Mouse (Mus musculus) megakaryocyte progenitor cell, adult 5-6 weeks (primary cell): Measurements from ENCODE around the gene Olfr116. TPM values are rescaled to one million over a fixed set of nuclear protein-coding genes. Genes with fewer than 3 reads are reported as not detected.

Experiments used
- ATAC-seq: replicated peaks from 2 replicates; pipeline ENCODE4 v1.8.0; 2016; ENCODE audit warnings: mild to moderate bottlenecking, moderate TSS enrichment, inconsistent platforms; ENCODE audit not compliant: poor library complexity
- total RNA-seq, 2 experiments: library from RNA; stranded (forward) in 1 of 2; stranded (reverse) in 1 of 2; fragments of 157-497, 149-512 nt in 1 of 2; fragments of 200-1000 nt in 1 of 2; gene quantifications; 2 replicates each; pipeline versions ENCODE4 v1.2.3 to v1.2.4; 2015 to 2017

The Olfr116 gene
- total RNA-seq (2015) (not detected in 2 replicates), total RNA-seq (2017) (not detected in 2 replicates)

DNA sequence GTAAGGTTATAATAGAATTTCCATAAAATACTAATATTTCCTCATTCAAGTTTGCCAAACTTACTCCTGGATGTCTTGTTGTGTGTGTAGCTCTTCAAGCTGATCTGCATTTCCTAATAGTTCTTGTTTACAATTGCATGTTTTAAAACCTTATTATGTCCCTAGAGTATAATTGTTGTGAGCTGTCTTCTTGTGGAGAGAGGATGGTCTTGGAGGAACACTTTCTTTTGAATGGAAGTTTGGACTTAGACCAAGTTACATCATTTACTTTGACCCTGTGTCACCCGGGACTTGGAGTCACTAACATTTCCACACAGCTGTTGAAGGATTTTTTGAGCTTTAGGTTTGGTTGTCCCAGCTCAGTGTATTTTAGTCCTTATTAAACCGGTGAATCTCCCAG, at the start of gene Olfr116, which contains the start of gene Olfr115:
Gene Olfr116, minus strand, starts transcription at position 191 of the 400 bp plus-strand sequence.
Gene Olfr115, minus strand, starts transcription at position 101 of the 400 bp plus-strand sequence.
- ATAC-seq: no peak

DNA sequence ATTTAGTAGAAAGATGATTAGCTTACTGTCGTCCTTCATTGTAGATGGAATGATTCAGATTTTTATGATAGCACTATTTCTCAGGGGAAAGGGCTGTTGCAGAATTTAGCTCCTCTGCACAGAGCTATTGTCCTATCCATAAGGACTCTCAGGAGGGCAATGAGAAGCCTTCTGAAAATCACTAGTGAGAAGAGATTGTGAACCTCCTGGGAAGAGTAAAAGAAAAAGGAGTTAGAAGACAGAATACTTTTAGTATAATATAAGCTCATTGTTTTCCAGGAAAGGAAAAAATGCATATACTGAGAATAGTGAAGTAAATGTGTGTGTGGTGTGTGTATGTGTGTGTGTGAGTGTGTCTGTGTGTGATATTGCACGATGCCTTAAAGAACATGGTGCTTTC, 39.7 kb upstream of the Olfr116 start, which contains the start of gene Olfr118:
Gene Olfr118, plus strand, starts transcription at position 301 of the 400 bp plus-strand sequence.
- no peak for ATAC-seq

DNA sequence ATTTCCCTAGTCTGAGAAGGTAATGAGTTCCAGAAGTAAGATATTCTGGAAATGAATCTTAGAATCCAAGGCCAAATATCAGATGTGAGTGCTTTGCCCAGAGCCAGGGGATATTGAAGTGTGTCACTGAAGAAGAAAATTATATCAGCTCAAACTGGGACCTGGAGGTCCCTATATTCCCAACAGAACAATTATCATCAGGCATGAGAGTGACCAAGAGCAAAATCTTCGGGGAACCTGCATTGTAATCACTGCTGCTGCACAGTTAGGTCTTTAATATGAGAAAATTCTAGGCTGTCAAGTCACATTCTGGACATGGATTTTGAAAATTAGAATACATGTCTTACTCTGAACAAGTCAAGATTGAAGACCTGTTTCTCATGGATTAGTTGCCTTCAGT, 36.7 kb upstream of the Olfr116 start, which contains the start of gene Olfr117:
Gene Olfr117, minus strand, starts transcription at position 101 of the 400 bp plus-strand sequence.
- ATAC-seq: no peak

DNA sequence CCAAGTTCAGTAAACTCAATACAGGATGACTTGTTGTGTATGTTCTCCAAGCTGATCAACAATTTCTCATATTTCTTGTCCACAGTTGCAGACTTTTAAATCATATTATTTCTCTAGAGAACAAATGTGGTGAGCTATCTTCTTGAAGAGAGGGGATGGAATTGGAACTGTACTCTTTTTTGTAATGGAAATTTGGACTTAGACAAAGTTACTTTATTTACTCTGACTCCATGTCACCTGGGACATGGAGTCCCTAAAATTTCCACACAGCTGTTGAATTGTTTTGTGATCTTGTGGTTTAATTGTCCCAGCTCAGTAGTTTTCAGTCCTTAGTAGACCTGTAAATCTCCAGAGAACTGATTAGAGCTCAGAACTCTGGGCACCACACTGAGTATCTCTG, 34.4 kb downstream of the Olfr116 start, which contains the start of gene Olfr114:
Gene Olfr114, minus strand, starts transcription at position 101 of the 400 bp plus-strand sequence.
- no peak for ATAC-seq

DNA sequence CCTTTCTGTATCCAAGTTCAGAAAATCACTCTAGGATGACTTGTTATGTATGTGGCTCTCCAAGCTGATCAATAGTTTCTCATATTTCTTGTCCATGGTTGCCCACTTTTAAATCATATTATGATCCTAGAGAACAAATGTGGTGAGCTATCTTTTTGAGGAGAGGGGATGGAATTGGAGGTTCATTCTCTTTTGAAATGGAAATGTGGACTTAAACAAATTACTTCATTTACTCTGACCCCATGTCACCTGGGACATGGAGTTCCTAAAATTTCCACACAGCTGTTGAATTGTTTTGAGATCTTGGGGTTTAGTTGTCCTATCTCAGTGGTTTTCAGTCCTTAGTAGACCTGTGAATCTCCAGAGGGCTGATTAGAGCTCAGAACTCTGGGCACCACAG, 49.4 kb downstream of the Olfr116 start, which contains the start of gene Olfr113:
Gene Olfr113, minus strand, starts transcription at position 101 of the 400 bp plus-strand sequence.
- no peak for ATAC-seq

Other genes starting within 250 kb of the Olfr116 start
- not detected in 2 replicates for gene Olfr105-ps, start 248.2 kb downstream of the Olfr116 start, total RNA-seq (2015)
- not detected in 2 replicates for gene Olfr105-ps, start 248.2 kb downstream of the Olfr116 start, total RNA-seq (2017)
- gene Olfr106-ps, start 236.8 kb downstream of the Olfr116 start, total RNA-seq (2015): not detected in 2 replicates
- gene Olfr106-ps, start 236.8 kb downstream of the Olfr116 start, total RNA-seq (2017): not detected in 2 replicates
- not detected in 2 replicates for gene Olfr107, start 228.0 kb downstream of the Olfr116 start, total RNA-seq (2015)
- gene Olfr107, start 228.0 kb downstream of the Olfr116 start, total RNA-seq (2017): not detected in 2 replicates
- not detected in 2 replicates for gene Olfr108, start 181.7 kb downstream of the Olfr116 start, total RNA-seq (2015)
- gene Olfr108, start 181.7 kb downstream of the Olfr116 start, total RNA-seq (2017): not detected in 2 replicates
- not detected in 2 replicates for gene Olfr109, start 168.3 kb downstream of the Olfr116 start, total RNA-seq (2015)
- not detected in 2 replicates for gene Olfr109, start 168.3 kb downstream of the Olfr116 start, total RNA-seq (2017)
- gene H2-M2, start 143.6 kb downstream of the Olfr116 start, total RNA-seq (2015): not detected in 2 replicates
- gene H2-M2, start 143.6 kb downstream of the Olfr116 start, total RNA-seq (2017): not detected in 2 replicates
- not detected in 2 replicates for gene Olfr110, start 134.7 kb downstream of the Olfr116 start, total RNA-seq (2015)
- not detected in 2 replicates for gene Olfr110, start 134.7 kb downstream of the Olfr116 start, total RNA-seq (2017)
- gene Olfr111, start 119.2 kb downstream of the Olfr116 start, total RNA-seq (2015): not detected in 2 replicates
- not detected in 2 replicates for gene Olfr111, start 119.2 kb downstream of the Olfr116 start, total RNA-seq (2017)
- not detected in 2 replicates for gene Olfr112, start 57.7 kb downstream of the Olfr116 start, total RNA-seq (2015)
- not detected in 2 replicates for gene Olfr112, start 57.7 kb downstream of the Olfr116 start, total RNA-seq (2017)
- gene Olfr113, start 49.5 kb downstream of the Olfr116 start, total RNA-seq (2015): not detected in 2 replicates
- gene Olfr113, start 49.5 kb downstream of the Olfr116 start, total RNA-seq (2017): not detected in 2 replicates
- gene Olfr114, start 34.5 kb downstream of the Olfr116 start, total RNA-seq (2015): not detected in 2 replicates
- not detected in 2 replicates for gene Olfr114, start 34.5 kb downstream of the Olfr116 start, total RNA-seq (2017)
- not detected in 2 replicates for gene Olfr115, start 90 bp downstream of the Olfr116 start, total RNA-seq (2015)
- gene Olfr115, start 90 bp downstream of the Olfr116 start, total RNA-seq (2017): not detected in 2 replicates
- gene Olfr117, start 36.6 kb upstream of the Olfr116 start, total RNA-seq (2015): not detected in 2 replicates
- gene Olfr117, start 36.6 kb upstream of the Olfr116 start, total RNA-seq (2017): not detected in 2 replicates
- gene Olfr118, start 39.8 kb upstream of the Olfr116 start, total RNA-seq (2015): not detected in 2 replicates
- not detected in 2 replicates for gene Olfr118, start 39.8 kb upstream of the Olfr116 start, total RNA-seq (2017)
- gene Olfr119, start 69.4 kb upstream of the Olfr116 start, total RNA-seq (2015): not detected in 2 replicates
- gene Olfr119, start 69.4 kb upstream of the Olfr116 start, total RNA-seq (2017): not detected in 2 replicates
- not detected in 2 replicates for gene Olfr120, start 94.6 kb upstream of the Olfr116 start, total RNA-seq (2015)
- gene Olfr120, start 94.6 kb upstream of the Olfr116 start, total RNA-seq (2017): not detected in 2 replicates
- gene Olfr121, start 121.7 kb upstream of the Olfr116 start, total RNA-seq (2015): not detected in 2 replicates
- not detected in 2 replicates for gene Olfr121, start 121.7 kb upstream of the Olfr116 start, total RNA-seq (2017)
- not detected in 2 replicates for gene Olfr122, start 141.4 kb upstream of the Olfr116 start, total RNA-seq (2015)
- gene Olfr122, start 141.4 kb upstream of the Olfr116 start, total RNA-seq (2017): not detected in 2 replicates
- gene Olfr123, start 166.3 kb upstream of the Olfr116 start, total RNA-seq (2015): not detected in 2 replicates
- not detected in 2 replicates for gene Olfr123, start 166.3 kb upstream of the Olfr116 start, total RNA-seq (2017)
- not detected in 2 replicates for gene Olfr124, start 172.7 kb upstream of the Olfr116 start, total RNA-seq (2015)
- not detected in 2 replicates for gene Olfr124, start 172.7 kb upstream of the Olfr116 start, total RNA-seq (2017)
- not detected in 2 replicates for gene Olfr125, start 205.8 kb upstream of the Olfr116 start, total RNA-seq (2015)
- not detected in 2 replicates for gene Olfr125, start 205.8 kb upstream of the Olfr116 start, total RNA-seq (2017)
- not detected in 2 replicates for gene Olfr126, start 220.3 kb upstream of the Olfr116 start, total RNA-seq (2015)
- not detected in 2 replicates for gene Olfr126, start 220.3 kb upstream of the Olfr116 start, total RNA-seq (2017)